Mouse (Mus musculus) megakaryocyte, embryonic 14.5 days (primary cell): ENCODE measurements around the gene Bcl9. TPM values are rescaled to one million over a fixed set of nuclear protein-coding genes. Genes with fewer than 3 reads are reported as not detected.
A peak's percentile ranks its signal among the peaks of the same experiment; 100 is the strongest.

Source experiments
- H3K27me3 ChIP-seq: replicated peaks from 2 replicates; pipeline ENCODE3; 2012; ENCODE audit warnings: inconsistent platforms
- H3K36me3 ChIP-seq: replicated peaks from 2 replicates; pipeline ENCODE3; 2012; ENCODE audit warnings: low read length, inconsistent platforms, mixed read lengths
- H3K4me1 ChIP-seq: 2 replicates; pipeline ENCODE4 v1.6.1; 2012; ENCODE audit warnings: inconsistent platforms
- H3K4me3 ChIP-seq: replicated peaks from 2 replicates; pipeline ENCODE3; 2012; ENCODE audit warnings: moderate library complexity, mild to moderate bottlenecking, inconsistent platforms
- H3K9me3 ChIP-seq: 2 replicates; pipeline ENCODE4 v1.6.1; 2012; ENCODE audit warnings: inconsistent platforms
- FLI1 ChIP-seq: IDR thresholded peaks from 2 replicates; pipeline ENCODE4 v1.6.1; 2012; ENCODE audit warnings: low read length, inconsistent platforms, mixed read lengths
- GATA1 ChIP-seq: IDR thresholded peaks from 3 replicates; pipeline ENCODE4 v1.6.1; 2012; ENCODE audit warnings: mixed read lengths, low read length, inconsistent platforms, borderline replicate concordance
- polyA plus RNA-seq: library from polyadenylated mRNA; stranded (reverse); fragments of >175 nt; gene quantifications from 2 replicates; pipeline ENCODE4 v1.2.3, GENCODE M21; 2012; ENCODE audit warnings: low replicate concordance; ENCODE audit not compliant: insufficient read depth

The Bcl9 gene
- polyA plus RNA-seq, 1 experiment: 7.9 TPM

DNA sequence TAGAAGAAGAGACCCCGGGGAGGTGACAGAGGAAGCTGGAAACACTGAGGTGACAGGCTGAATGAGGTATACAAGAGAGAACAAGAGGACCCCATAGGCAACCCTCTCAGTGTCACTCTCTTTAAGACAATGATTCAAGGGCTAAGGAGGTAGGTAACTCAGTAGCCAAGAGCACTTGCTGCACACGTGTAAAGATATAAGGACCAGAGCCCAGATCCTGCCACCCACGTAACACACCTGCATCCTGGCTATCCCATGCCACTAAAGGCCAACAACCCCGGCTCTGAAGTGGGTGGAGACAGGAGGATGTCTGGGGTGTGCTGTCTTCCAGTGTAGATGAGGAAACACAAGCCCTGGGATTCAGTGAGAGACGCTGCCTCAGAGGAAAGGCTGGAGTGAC is 58.4 kb downstream of the Bcl9 start:
- Histone ChIP-seq H3K9me3 (no peaks in the 10 kb centered on the region; the same call in 1 of the 2 replicates), H3K27me3 (peaks cover 12% of the 10 kb centered on the region), H3K4me1 (no peaks in the 10 kb centered on the region), H3K4me3 (no peak overlapping the region), H3K36me3 (no peaks in the 10 kb centered on the region)
- no peak for TF ChIP-seq FLI1
- TF ChIP-seq GATA1: no peak

DNA sequence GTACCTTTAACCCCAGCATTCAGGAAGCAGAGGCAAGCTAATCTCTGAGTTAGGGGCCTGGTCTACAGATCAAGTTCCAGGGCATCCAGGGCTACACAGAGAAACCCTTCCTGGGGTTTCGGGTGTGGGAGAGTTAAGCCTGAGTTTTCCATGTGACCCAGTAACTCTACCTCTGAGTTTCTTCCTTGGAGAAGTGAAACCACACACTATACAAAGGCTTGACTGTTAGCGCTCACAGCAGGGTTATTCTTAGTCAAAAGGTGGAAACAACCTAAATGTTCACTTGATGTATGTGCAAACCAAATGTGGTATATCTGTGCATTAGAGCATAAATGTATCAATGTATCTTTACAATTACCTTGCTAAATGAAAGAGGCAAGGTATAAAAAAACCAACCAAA is 59.2 kb downstream of the Bcl9 start:
- no peak overlapping the region for H3K4me3 ChIP-seq
- TF ChIP-seq GATA1: no peak
- no peak for TF ChIP-seq FLI1
- no peaks in the 10 kb centered on the region for H3K36me3 ChIP-seq
- H3K27me3 ChIP-seq: peaks cover 10% of the 10 kb centered on the region
- no peaks in the 10 kb centered on the region; the same call in 1 of the 2 replicates for H3K9me3 ChIP-seq
- no peaks in the 10 kb centered on the region for H3K4me1 ChIP-seq

- Histone ChIP-seq H3K4me3 (no peak overlapping the region), H3K36me3 (no peaks in the 10 kb centered on the region), H3K9me3 (no peaks in the 10 kb centered on the region; the same call in 1 of the 2 replicates), H3K27me3 (peaks cover 10% of the 10 kb centered on the region), H3K4me1 (no peaks in the 10 kb centered on the region)
- TF ChIP-seq GATA1: no peak
- TF ChIP-seq FLI1: no peak
These were observed 60.3 kb downstream of the Bcl9 start for GRCm38 (mm10) chr3:97237403-97237802.

DNA sequence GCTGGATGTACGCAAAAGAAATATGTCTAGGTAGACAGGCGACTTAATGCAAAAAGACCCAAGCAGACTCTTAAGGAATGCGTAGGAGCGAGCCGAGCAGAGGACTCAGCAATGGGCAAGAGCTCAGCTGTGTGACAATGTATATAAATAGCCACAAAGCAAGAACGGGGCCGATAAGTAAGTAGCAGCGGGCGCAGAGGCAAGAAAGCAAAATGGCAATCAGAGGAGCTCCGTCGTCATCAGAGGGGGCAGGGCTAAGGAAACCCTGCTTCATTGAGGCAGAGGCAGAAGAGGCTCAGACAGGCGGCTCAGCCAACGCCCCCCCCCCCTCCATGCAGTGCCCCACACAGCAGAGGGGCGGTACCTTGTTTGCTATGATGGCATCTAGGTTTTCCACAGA is 62.9 kb downstream of the Bcl9 start:
- Histone ChIP-seq H3K9me3 (no peaks in the 10 kb centered on the region; the same call in 1 of the 2 replicates), H3K4me3 (no peak overlapping the region), H3K4me1 (no peaks in the 10 kb centered on the region), H3K27me3 (peaks cover 10% of the 10 kb centered on the region), H3K36me3 (no peaks in the 10 kb centered on the region)
- TF ChIP-seq FLI1 (no peak), GATA1 (no peak)

DNA sequence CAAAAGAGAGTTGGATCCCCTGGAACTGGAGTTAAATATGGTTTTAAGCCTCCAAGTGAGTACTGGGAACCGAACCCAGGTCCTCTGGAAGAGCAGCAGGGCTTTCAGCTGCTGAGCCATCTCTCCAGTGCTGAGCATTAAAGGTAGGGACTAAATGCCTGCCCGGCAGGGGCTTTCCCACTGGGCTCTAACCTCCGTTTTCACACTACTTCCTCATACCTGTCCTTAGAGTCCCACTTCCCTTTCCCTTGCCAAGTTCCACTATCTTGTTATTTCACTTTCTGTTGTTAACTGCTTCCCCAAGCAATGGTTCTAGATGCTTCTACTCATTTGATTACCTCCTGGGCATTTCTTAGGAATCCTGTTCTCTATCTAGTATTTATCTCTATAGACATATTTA is 65.4 kb downstream of the Bcl9 start:
- peaks cover 3% of the 10 kb centered on the region for H3K27me3 ChIP-seq
- H3K4me1 ChIP-seq: peaks cover 14% of the 10 kb centered on the region
- no peaks in the 10 kb centered on the region for H3K36me3 ChIP-seq
- H3K4me3 ChIP-seq: no peak overlapping the region
- no peak for TF ChIP-seq FLI1
- TF ChIP-seq GATA1: no peak
- H3K9me3 ChIP-seq: no peaks in the 10 kb centered on the region

DNA sequence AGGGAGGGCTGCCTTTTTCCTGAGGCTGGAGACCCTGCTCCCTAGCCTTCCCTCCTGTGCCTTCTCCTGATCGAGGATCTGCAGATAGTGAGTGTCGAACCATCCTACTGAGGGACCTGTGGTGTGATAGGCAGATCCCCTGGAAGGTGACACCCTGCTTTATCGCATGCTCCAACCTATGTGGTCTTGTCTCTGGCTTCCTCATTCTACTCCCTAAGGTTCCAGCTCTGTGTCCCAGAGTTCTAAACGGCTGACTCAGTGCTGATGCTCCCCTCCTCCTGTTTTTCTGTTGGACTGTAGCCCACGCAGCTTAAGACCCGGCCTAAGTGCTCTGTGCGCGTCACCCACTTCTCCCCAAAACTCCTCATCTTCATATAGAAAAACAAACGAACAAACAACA is 65.9 kb downstream of the Bcl9 start:
- no peaks in the 10 kb centered on the region for H3K9me3 ChIP-seq
- peaks cover 2% of the 10 kb centered on the region for H3K27me3 ChIP-seq
- H3K36me3 ChIP-seq: no peaks in the 10 kb centered on the region
- TF ChIP-seq GATA1 (no peak), FLI1 (no peak)
- H3K4me1 ChIP-seq: peaks cover 15% of the 10 kb centered on the region
- H3K4me3 ChIP-seq: no peak overlapping the region

GRCm38 (mm10) chr3:97230631-97231404 is 66.9 kb downstream of the Bcl9 start:
- TF ChIP-seq GATA1: no peak
- TF ChIP-seq FLI1: no peak

GRCm38 (mm10) chr3:97228457-97228856 is 69.3 kb downstream of the Bcl9 start:
- H3K4me1 ChIP-seq: peaks cover 31% of the 10 kb centered on the region
- no peaks in the 10 kb centered on the region for H3K27me3 ChIP-seq
- H3K9me3 ChIP-seq: no peaks in the 10 kb centered on the region
- H3K36me3 ChIP-seq: peaks cover 3% of the 10 kb centered on the region
- TF ChIP-seq GATA1 (no peak), FLI1 (no peak)
- H3K4me3 ChIP-seq: peak overlapping the region; percentile 93

More at GRCm38 (mm10) chr3:97230631-97231404, 66.9 kb downstream of the Bcl9 start:
- Histone ChIP-seq H3K36me3 (no peaks in the 10 kb centered on the region), H3K9me3 (no peaks in the 10 kb centered on the region), H3K4me3 (no peak overlapping the region), H3K27me3 (no peaks in the 10 kb centered on the region), H3K4me1 (peaks cover 24% of the 10 kb centered on the region)

GRCm38 (mm10) chr3:97228020-97228419 is 69.7 kb downstream of the Bcl9 start:
- H3K36me3 ChIP-seq: peaks cover 7% of the 10 kb centered on the region
- H3K27me3 ChIP-seq: no peaks in the 10 kb centered on the region
- peak overlapping the region; percentile 93 for H3K4me3 ChIP-seq
- H3K4me1 ChIP-seq: peaks cover 31% of the 10 kb centered on the region
- H3K9me3 ChIP-seq: no peaks in the 10 kb centered on the region
- TF ChIP-seq GATA1 (no peak), FLI1 (no peak)

DNA sequence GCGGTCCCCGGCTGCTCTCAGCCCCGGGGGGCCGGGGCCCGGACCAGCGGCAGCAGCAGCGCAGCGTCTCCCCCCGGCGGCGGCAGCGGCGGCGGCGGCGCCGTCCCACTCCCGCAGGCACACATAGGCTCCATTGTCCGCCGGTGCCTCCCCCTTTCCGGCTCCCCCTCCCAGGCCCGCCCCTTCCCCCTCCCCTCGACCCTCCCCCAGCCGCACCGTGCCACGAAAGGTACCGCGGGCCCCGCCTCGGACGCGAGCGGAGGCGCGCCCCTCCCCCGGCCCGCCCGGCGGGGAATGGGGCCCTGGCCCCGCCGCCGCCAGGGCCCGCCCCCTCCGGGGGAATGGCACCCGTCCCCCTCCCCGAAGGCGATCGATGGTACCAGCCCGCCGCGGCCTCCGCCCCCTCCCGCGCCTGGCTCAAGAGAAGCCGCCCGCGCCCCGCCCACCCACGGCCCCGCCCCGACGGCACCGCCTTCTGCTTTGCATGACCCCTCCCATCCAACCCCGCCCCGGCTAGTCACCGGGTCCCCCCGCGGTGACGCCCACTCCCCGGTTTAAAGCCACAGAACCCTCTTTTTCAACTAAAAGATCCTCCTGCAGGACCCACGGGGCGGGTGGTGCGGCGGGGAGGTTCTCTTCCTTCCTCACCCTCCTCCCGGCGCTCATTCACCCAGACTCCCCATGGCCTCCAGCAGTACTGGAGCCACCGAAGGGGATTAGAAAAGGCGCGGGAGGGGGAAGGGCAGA is 70.3 kb downstream of the Bcl9 start:
- Histone ChIP-seq H3K27me3 (no peaks in the 10 kb centered on the region), H3K4me3 (peak overlapping the region; percentile 93), H3K9me3 (no peaks in the 10 kb centered on the region), H3K4me1 (peaks cover 31% of the 10 kb centered on the region), H3K36me3 (peaks cover 11% of the 10 kb centered on the region)
- no peak for TF ChIP-seq FLI1
- TF ChIP-seq GATA1: no peak
